Mouse (Mus musculus): ENCODE results near the gene Col6a3. TPM values are rescaled to one million over a fixed set of nuclear protein-coding genes. Genes with fewer than 3 reads are reported as not detected.

Gene Col6a3
- polyA plus RNA-seq, 1 experiment, result 2.6 TPM

DNA sequence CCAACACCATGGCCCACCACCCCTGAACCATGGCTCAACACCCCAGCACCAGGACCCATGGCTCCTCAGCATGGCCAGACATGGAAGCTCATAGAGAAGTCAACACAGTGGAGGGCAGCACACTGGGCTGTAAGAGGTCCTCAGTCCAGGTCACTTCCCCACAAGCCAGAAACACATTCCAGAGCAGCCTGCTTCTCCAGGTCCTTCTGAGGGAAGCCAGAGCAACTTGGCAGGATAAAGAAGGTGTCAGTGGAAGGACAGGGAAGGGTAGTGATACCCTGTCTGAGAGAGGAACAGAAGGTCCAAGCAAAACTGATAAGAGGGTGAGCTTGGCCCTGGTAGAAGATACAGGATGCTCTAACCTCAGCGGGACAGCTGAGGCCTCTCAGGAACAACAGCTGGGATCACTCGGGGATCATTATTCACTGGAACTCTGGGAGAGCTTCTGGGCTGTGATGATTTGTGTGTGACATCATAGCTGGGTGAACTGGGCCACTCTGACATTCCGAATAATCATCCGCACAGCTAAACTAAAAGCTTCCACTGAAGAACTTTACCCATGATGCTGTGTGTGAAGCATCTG lies 85.6 kb downstream of the Col6a3 start:
- no peaks in the 10 kb centered on the region for H3K27me3 ChIP-seq (ENCODE audit: control insufficient read depth, insufficient read depth, low read length)
- 89% methylated on average over 4 of the region's 4 CpGs for WGBS
- H3K27ac ChIP-seq (ENCODE audit: insufficient read depth, low read length), result no peak overlapping the region
- peaks cover 3% of the 10 kb centered on the region; the same call in 1 of the 2 replicates for H3K4me1 ChIP-seq (ENCODE audit: control insufficient read depth, insufficient read depth, low read length)
- no peak overlapping the region for H3K4me3 ChIP-seq (replicated peaks; ENCODE audit: insufficient read depth, low read depth, low read length)
- no peak for DNase-seq
- TF ChIP-seq CTCF (IDR thresholded peaks at IDR 0.05; ENCODE audit: borderline replicate concordance, insufficient read depth, low read depth, low read length) (no peak), POLR2A (IDR thresholded peaks at IDR 0.05; ENCODE audit: borderline replicate concordance, insufficient read depth, low read length) (no peak)

DNA sequence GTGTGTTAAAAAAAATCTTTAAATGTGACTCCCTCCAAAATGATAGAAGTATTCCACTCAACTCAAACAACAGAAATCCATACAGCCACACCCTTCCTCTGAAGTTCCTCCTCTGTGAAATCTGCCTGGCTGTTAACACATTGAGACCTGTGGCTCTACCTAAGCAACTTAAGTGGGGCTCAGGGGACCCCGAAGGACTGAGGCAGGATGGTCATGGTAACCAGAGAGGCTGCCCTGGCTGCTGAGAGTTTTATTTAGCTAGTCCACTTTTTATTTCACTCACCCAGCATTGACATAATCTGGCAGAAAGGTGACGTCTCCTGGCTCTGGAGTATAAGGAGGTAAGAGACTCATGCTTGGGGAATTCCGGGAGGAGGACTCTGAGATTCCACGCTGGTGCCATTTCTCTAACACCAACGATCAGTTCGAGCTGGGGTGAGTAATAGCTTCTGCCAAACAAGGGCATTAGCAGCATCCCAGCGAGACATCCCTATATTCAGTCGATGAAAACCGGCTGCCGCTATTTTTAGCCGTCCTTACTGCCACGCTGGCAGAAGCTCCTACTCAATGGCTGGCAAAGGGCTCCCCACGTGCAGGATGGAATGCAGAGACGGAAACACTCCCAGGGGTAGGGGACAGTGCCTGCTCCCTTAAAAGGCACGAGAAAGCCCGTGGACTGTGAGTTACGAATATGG lies 89.8 kb downstream of the Col6a3 start:
- no peaks in the 10 kb centered on the region for H3K27me3 ChIP-seq (ENCODE audit: control insufficient read depth, insufficient read depth, low read length)
- 9% methylated on average over 17 of the region's 17 CpGs for WGBS
- DNase-seq, result peak; percentile 44 to 60
- H3K27ac ChIP-seq (ENCODE audit: insufficient read depth, low read length), result no peak overlapping the region
- H3K4me3 ChIP-seq (replicated peaks; ENCODE audit: insufficient read depth, low read depth, low read length), result peak overlapping the region; percentile 25
- peaks cover 7% of the 10 kb centered on the region for H3K4me1 ChIP-seq (ENCODE audit: control insufficient read depth, insufficient read depth, low read length)
- TF ChIP-seq POLR2A (IDR thresholded peaks at IDR 0.05; ENCODE audit: borderline replicate concordance, insufficient read depth, low read length) (no peak), CTCF (IDR thresholded peaks at IDR 0.05; ENCODE audit: borderline replicate concordance, insufficient read depth, low read depth, low read length) (no peak)

DNA sequence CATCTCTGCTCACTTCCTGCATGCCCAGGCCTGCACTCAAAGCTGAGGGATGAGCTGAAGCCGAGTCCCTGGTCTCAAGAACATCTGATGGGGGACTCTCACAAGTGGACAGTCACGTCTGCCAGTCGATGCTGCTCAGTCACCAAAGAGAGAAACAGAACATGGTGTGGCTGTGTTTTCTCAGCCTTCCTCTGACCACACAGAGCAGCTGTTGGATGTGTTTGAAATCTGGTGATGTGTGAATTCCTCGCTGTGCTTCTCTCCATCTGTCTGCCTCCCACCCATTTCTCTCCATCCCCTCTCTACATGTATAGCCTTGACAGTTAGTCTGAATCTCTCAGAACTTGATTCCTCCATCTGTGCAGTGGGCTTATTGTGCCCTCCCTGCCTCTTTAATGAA lies 92.5 kb downstream of the Col6a3 start:
- no peak for DNase-seq
- H3K4me1 ChIP-seq (ENCODE audit: control insufficient read depth, insufficient read depth, low read length), result peaks cover 10% of the 10 kb centered on the region
- H3K27ac ChIP-seq (ENCODE audit: insufficient read depth, low read length), result no peak overlapping the region
- 69% methylated on average over 4 of the region's 4 CpGs for WGBS
- no peaks in the 10 kb centered on the region for H3K27me3 ChIP-seq (ENCODE audit: control insufficient read depth, insufficient read depth, low read length)
- no peak for TF ChIP-seq POLR2A (IDR thresholded peaks at IDR 0.05; ENCODE audit: borderline replicate concordance, insufficient read depth, low read length)
- no peak for TF ChIP-seq CTCF (IDR thresholded peaks at IDR 0.05; ENCODE audit: borderline replicate concordance, insufficient read depth, low read depth, low read length)
- no peak overlapping the region for H3K4me3 ChIP-seq (replicated peaks; ENCODE audit: insufficient read depth, low read depth, low read length)

DNA sequence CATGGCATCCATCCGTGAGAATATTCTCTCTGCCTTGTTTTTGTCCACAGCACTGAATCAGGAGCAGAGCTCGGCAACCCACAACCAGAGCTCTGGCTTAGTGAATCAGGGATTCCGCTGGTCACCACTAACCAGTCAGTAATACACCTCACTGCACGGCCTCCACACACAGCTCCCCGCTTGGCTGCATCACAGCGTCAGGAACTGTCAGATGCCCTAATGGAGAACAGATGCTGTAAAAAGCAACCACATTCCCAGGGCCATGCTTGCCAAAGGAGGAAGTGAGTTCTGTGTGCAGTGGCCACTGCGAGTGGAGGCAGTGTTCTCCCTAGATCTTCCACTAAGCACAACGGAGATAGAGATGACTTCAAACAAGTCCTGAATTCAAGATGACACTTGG lies 93.6 kb downstream of the Col6a3 start:
- no peak overlapping the region for H3K27ac ChIP-seq (ENCODE audit: insufficient read depth, low read length)
- 50% methylated on average over 8 of the region's 8 CpGs for WGBS
- H3K27me3 ChIP-seq (ENCODE audit: control insufficient read depth, insufficient read depth, low read length), result no peaks in the 10 kb centered on the region
- H3K4me3 ChIP-seq (replicated peaks; ENCODE audit: insufficient read depth, low read depth, low read length), result no peak overlapping the region
- TF ChIP-seq POLR2A (IDR thresholded peaks at IDR 0.05; ENCODE audit: borderline replicate concordance, insufficient read depth, low read length), result no peak
- TF ChIP-seq CTCF (IDR thresholded peaks at IDR 0.05; ENCODE audit: borderline replicate concordance, insufficient read depth, low read depth, low read length), result no peak
- DNase-seq, result peak in 1 of 2 experiments; percentile 3
- peaks cover 10% of the 10 kb centered on the region for H3K4me1 ChIP-seq (ENCODE audit: control insufficient read depth, insufficient read depth, low read length)

DNA sequence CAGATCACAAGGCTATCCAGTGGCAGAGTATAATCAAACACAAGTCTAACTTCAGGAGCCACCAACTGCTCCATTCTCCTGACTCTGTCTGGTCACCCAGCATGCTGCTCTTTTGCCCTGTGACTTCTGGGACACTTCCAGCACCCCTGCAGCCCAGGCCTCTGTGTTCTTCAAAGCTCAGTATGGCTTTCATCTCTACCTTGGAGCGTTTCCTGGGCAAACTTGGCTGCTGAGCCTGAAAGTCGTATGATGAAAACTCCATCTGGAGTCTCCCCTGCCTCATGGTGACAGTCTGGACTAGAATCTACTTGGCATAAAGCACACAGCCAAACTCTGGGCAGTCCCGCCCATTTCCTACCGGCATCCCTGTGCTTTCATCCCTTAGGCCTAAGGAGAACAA lies 95.2 kb downstream of the Col6a3 start:
- Histone ChIP-seq H3K4me1 (ENCODE audit: control insufficient read depth, insufficient read depth, low read length) (peaks cover 7% of the 10 kb centered on the region; the same call in 1 of the 2 replicates), H3K4me3 (replicated peaks; ENCODE audit: insufficient read depth, low read depth, low read length) (no peak overlapping the region), H3K27ac (ENCODE audit: insufficient read depth, low read length) (no peak overlapping the region), H3K27me3 (ENCODE audit: control insufficient read depth, insufficient read depth, low read length) (no peaks in the 10 kb centered on the region)
- 2% methylated on average over 4 of the region's 4 CpGs for WGBS
- DNase-seq, result peak; percentile 87 to 93
- TF ChIP-seq CTCF (IDR thresholded peaks at IDR 0.05; ENCODE audit: borderline replicate concordance, insufficient read depth, low read depth, low read length) (no peak), POLR2A (IDR thresholded peaks at IDR 0.05; ENCODE audit: borderline replicate concordance, insufficient read depth, low read length) (no peak)

DNA sequence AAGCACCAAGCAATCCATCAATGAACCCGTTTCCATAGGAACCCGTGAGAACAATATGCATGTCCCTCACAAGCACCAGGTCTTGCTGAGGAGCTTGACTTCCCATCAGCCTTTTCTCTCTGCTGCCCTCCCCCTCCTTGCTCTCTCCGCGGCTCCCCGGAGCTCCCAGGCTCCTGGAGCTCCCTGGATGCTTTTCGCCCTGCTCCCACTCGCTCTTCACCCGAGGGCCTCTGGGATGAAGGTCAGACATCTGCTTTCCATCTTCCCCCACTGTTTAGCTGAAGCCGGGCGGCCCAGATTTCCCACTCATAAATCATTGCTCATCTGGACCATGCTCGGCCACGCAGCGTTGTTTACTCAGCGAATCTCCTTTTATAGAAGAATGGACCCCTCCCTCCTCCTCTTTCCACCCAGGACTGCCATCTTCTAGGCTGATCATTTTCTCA lies 99.8 kb downstream of the Col6a3 start:
- peaks cover 2% of the 10 kb centered on the region; the same call in 1 of the 2 replicates for H3K4me1 ChIP-seq (ENCODE audit: control insufficient read depth, insufficient read depth, low read length)
- H3K27me3 ChIP-seq (ENCODE audit: control insufficient read depth, insufficient read depth, low read length), result no peaks in the 10 kb centered on the region
- WGBS, result 13% methylated on average over 14 of the region's 14 CpGs
- H3K27ac ChIP-seq (ENCODE audit: insufficient read depth, low read length), result no peak overlapping the region
- peak in 1 of 2 experiments; percentile 12 for DNase-seq
- H3K4me3 ChIP-seq (replicated peaks; ENCODE audit: insufficient read depth, low read depth, low read length), result no peak overlapping the region
- TF ChIP-seq CTCF (IDR thresholded peaks at IDR 0.05; ENCODE audit: borderline replicate concordance, insufficient read depth, low read depth, low read length) (no peak), POLR2A (IDR thresholded peaks at IDR 0.05; ENCODE audit: borderline replicate concordance, insufficient read depth, low read length) (no peak)

DNA sequence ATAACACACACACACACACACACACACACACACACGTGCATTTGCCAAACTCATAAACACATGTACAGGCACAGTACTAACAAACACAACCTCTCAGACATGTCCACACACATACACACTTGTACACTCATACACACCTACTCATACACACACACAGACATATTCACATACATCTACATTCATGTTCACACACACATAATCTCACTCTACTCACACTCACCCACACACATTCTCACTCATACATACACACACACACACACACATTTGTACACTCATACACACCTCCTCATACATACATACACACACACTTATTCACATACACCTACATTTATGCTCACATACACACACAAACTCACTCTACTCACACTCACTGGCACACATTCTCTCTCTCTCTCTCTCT lies 100.3 kb downstream of the Col6a3 start:
- no peaks in the 10 kb centered on the region; the same call in 1 of the 2 replicates for H3K4me1 ChIP-seq (ENCODE audit: control insufficient read depth, insufficient read depth, low read length)
- 97% methylated on average over 1 of the region's 1 CpGs for WGBS
- TF ChIP-seq CTCF (IDR thresholded peaks at IDR 0.05; ENCODE audit: borderline replicate concordance, insufficient read depth, low read depth, low read length), result no peak
- TF ChIP-seq POLR2A (IDR thresholded peaks at IDR 0.05; ENCODE audit: borderline replicate concordance, insufficient read depth, low read length), result no peak
- no peak overlapping the region for H3K4me3 ChIP-seq (replicated peaks; ENCODE audit: insufficient read depth, low read depth, low read length)
- no peak overlapping the region for H3K27ac ChIP-seq (ENCODE audit: insufficient read depth, low read length)
- H3K27me3 ChIP-seq (ENCODE audit: control insufficient read depth, insufficient read depth, low read length), result no peaks in the 10 kb centered on the region
- no peak for DNase-seq

DNA sequence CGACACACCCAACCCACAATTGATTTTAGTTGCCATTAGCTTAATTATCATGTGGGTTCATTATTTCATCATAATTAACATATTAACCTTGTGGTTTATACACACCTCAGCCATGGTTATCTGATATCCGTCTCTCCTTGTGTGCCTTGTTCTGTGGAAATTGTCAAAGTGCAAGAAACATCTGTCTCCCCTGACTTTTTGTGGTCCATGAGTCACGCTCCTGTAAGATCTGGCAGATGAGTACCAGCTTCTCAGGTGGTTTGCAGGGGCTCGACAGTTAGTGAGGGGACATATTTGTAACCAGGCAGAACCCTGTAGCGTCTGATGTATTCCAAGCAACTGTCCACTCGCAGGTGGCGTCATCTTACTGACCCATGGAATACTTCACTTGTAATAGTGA lies 101.1 kb downstream of the Col6a3 start:
- TF ChIP-seq CTCF (IDR thresholded peaks at IDR 0.05; ENCODE audit: borderline replicate concordance, insufficient read depth, low read depth, low read length), result no peak
- no peak for TF ChIP-seq POLR2A (IDR thresholded peaks at IDR 0.05; ENCODE audit: borderline replicate concordance, insufficient read depth, low read length)
- WGBS, result 91% methylated on average over 7 of the region's 7 CpGs
- Histone ChIP-seq H3K4me1 (ENCODE audit: control insufficient read depth, insufficient read depth, low read length) (no peaks in the 10 kb centered on the region), H3K27ac (ENCODE audit: insufficient read depth, low read length) (no peak overlapping the region), H3K4me3 (replicated peaks; ENCODE audit: insufficient read depth, low read depth, low read length) (no peak overlapping the region), H3K27me3 (ENCODE audit: control insufficient read depth, insufficient read depth, low read length) (no peaks in the 10 kb centered on the region)
- DNase-seq, result no peak
